8 mouse cellular contexts compared by ENCODE assay signal in the genomic region with DNA sequence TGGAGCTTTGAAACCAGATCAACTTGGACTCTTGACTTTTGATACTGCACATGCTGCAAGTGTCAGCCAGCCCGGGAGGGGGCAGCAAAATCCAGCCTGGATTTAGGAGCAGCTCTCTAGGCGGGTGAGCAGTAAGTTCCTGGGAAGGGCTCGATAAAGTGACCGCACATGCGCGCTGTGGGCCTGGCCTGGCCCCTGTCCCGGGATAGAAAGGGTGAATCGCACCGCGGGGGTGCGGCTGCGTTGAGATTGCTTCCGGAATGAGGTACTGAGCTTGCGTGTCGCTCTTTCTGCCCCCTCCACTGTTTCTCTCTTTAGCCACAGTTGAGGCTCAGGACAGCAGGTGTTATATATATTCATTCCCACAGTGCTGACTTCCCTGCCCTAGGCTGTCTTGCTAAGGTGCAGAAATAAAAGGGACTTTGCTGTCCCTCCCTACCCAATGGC. TPM values are rescaled to one million over a fixed set of nuclear protein-coding genes. Genes with fewer than 3 reads are reported as not detected.
A peak's percentile ranks its signal among the peaks of the same experiment; 100 is the strongest.
DNase-seq lines count a peak whose midpoint lies in the region; ATAC-seq and TF ChIP-seq lines count a peak whose summit lies in the region.

No protein-coding gene starts in this region.

- H3K4me2 ChIP-seq in embryonic facial prominence, embryonic 14.5 days (ENCODE audit: low read depth, low read length) = peak overlapping the region; percentile 58
- peak overlapping the region; percentile 80 for H3K4me2 ChIP-seq in kidney, embryonic 15.5 days
- peak overlapping the region; percentile 45 for H3K4me2 ChIP-seq in myocyte (ENCODE audit: low read depth)

- peak; percentile 79 for DNase-seq in 3T3-L1 (ENCODE audit: low read depth, low spot score)
- DNase-seq in adrenal gland, postnatal 36 days = peak; percentile 91 to 94
- peak; percentile 93 for DNase-seq in embryonic facial prominence, embryonic 14.5 days (ENCODE audit: low spot score)
- peak; percentile 92 for DNase-seq in heart, embryonic 10.5 days (ENCODE audit: low spot score)
- peak; percentile 80 for DNase-seq in liver
- peak; percentile 62 for DNase-seq in splenic B cell, adult 2 months (ENCODE audit: low read depth, low spot score)

- no peaks in the 10 kb centered on the region for H3K4me1 ChIP-seq in embryonic facial prominence, embryonic 14.5 days (ENCODE audit: control insufficient read depth, insufficient read depth, low read length)
- H3K4me1 ChIP-seq in heart, embryonic 10.5 days = peaks cover 8% of the 10 kb centered on the region; the same call in 1 of the 2 replicates
- peaks cover 6% of the 10 kb centered on the region; the same call in 1 of the 2 replicates for H3K4me1 ChIP-seq in kidney, embryonic 15.5 days

- TF ChIP-seq POLR2A in myocyte (IDR thresholded peaks at IDR 0.05; ENCODE audit: insufficient read length, low read depth) = no peak

- no peak overlapping the region for H3K27ac ChIP-seq in embryonic facial prominence, embryonic 14.5 days (replicated peaks; ENCODE audit: low read depth, low read length)
- H3K27ac ChIP-seq in heart, embryonic 10.5 days = peak overlapping the region; percentile 72
- H3K27ac ChIP-seq in kidney, embryonic 15.5 days = peak overlapping the region; percentile 22; the same call in 1 of the 2 replicates

- H3ac ChIP-seq in myocyte (ENCODE audit: control insufficient read depth, insufficient read length) = no peak overlapping the region

- WGBS in embryonic facial prominence, embryonic 14.5 days = 2% methylated on average over 14 of the region's 15 CpGs
- WGBS in heart, embryonic 10.5 days = 0% methylated on average over 15 of the region's 15 CpGs
- WGBS in kidney, embryonic 15.5 days = under 1% methylated on average over 15 of the region's 15 CpGs

- peak overlapping the region; percentile 47 for H3K9ac ChIP-seq in embryonic facial prominence, embryonic 14.5 days (ENCODE audit: low read depth, low read length)
- peak overlapping the region; percentile 43 for H3K9ac ChIP-seq in kidney, embryonic 15.5 days

- H3K27me3 ChIP-seq in embryonic facial prominence, embryonic 14.5 days (replicated peaks; ENCODE audit: control insufficient read depth, insufficient read depth, low read length) = no peaks in the 10 kb centered on the region
- peaks cover 9% of the 10 kb centered on the region; the same call in 1 of the 2 replicates for H3K27me3 ChIP-seq in heart, embryonic 10.5 days (ENCODE audit: insufficient read depth, poor library complexity, severe bottlenecking)
- peaks cover 16% of the 10 kb centered on the region for H3K27me3 ChIP-seq in kidney, embryonic 15.5 days
- no peaks in the 10 kb centered on the region for H3K27me3 ChIP-seq in myocyte (ENCODE audit: control insufficient read depth, insufficient read depth, insufficient read length)
- no peaks in the 10 kb centered on the region for H3K27me3 ChIP-seq in splenic B cell, adult 2 months (ENCODE audit: control insufficient read depth, insufficient read depth, low read length, poor library complexity, severe bottlenecking)

- H3K4me3 ChIP-seq in embryonic facial prominence, embryonic 14.5 days (ENCODE audit: low read depth, low read length) = peak overlapping the region; percentile 34
- H3K4me3 ChIP-seq in heart, embryonic 10.5 days = peak overlapping the region; percentile 59
- H3K4me3 ChIP-seq in kidney, embryonic 15.5 days (replicated peaks) = peak overlapping the region; percentile 48
- H3K4me3 ChIP-seq in myocyte = no peak overlapping the region

- no peaks in the 10 kb centered on the region for H3K79me2 ChIP-seq in myocyte (ENCODE audit: control insufficient read depth, insufficient read depth)

- ATAC-seq in embryonic facial prominence, embryonic 14.5 days (ENCODE audit: low read depth) = peak; percentile 98
- peak; percentile 97 for ATAC-seq in kidney, embryonic 15.5 days (replicated peaks; ENCODE audit: low FRiP score)

- no peaks in the 10 kb centered on the region for H3K36me3 ChIP-seq in embryonic facial prominence, embryonic 14.5 days (ENCODE audit: control insufficient read depth, insufficient read depth, low read length)
- no peaks in the 10 kb centered on the region for H3K36me3 ChIP-seq in heart, embryonic 10.5 days
- no peaks in the 10 kb centered on the region for H3K36me3 ChIP-seq in kidney, embryonic 15.5 days
- H3K36me3 ChIP-seq in myocyte (ENCODE audit: control insufficient read depth, insufficient read depth) = no peaks in the 10 kb centered on the region
- no peaks in the 10 kb centered on the region for H3K36me3 ChIP-seq in splenic B cell, adult 2 months (ENCODE audit: control insufficient read depth, insufficient read depth, low read length, poor library complexity, severe bottlenecking)

- H3K9me3 ChIP-seq in embryonic facial prominence, embryonic 14.5 days (ENCODE audit: control insufficient read depth, low read length) = no peaks in the 10 kb centered on the region
- no peaks in the 10 kb centered on the region for H3K9me3 ChIP-seq in heart, embryonic 10.5 days
- H3K9me3 ChIP-seq in kidney, embryonic 15.5 days (replicated peaks) = no peaks in the 10 kb centered on the region

TF ChIP-seq in myocyte, 11 proteins besides CTCF, POLR2A, EP300 and RAD21:
- TF ChIP-seq E2F4 (IDR thresholded peaks at IDR 0.05; ENCODE audit: insufficient read depth) (no peak), TCF12 (IDR thresholded peaks at IDR 0.05; ENCODE audit: insufficient read depth, poor library complexity, severe bottlenecking) (no peak), REST (IDR thresholded peaks at IDR 0.05; ENCODE audit: insufficient read depth, insufficient read length) (no peak), MYOD1 (IDR thresholded peaks at IDR 0.05; ENCODE audit: control insufficient read depth in 1 of 3, insufficient read length in 2 of 3, low read depth in 2 of 3) (no peak), CEBPB (IDR thresholded peaks at IDR 0.05; ENCODE audit: insufficient read depth, poor library complexity, severe bottlenecking) (no peak), POLR2AphosphoS2 (IDR thresholded peaks at IDR 0.05; ENCODE audit: insufficient read length, low read depth) (no peak)

RNA-seq across cellular contexts. Expression of gene Tmem14a, which starts 52.1 kb away (rescaled TPM):
- 1 to 10 TPM; 5.0 to 6.7 TPM for total RNA-seq in adrenal gland, postnatal 36 days (2021)
- 11.5 and 12.2 TPM in 2 replicates for polyA plus RNA-seq in embryonic facial prominence, embryonic 14.5 days (2014; fragmentation: Nextera tagmentation; extraction: Ambion mirVana)
- 8.7 and 12.9 TPM in 2 replicates for polyA plus RNA-seq in heart, embryonic 10.5 days (2016; fragmentation: Nextera tagmentation; extraction: Ambion mirVana)
- polyA plus RNA-seq in kidney, embryonic 15.5 days (2015; fragmentation: Nextera tagmentation; extraction: Ambion mirVana) = 11.8 and 12.7 TPM in 2 replicates
- polyA plus RNA-seq in myocyte (2012; fragmentation: generic; extraction: Trizol) = 0.52 TPM
